Mouse (Mus musculus): ENCODE data around the gene Trpv3. TPM values are rescaled to one million over a fixed set of nuclear protein-coding genes. Genes with fewer than 3 reads are reported as not detected.

Trpv3 gene
- 0.08 and 0.09 TPM in 2 replicates for polyA plus RNA-seq (2015; fragmentation: Nextera tagmentation; extraction: Ambion mirVana)

GRCm38 (mm10) chr11:73267267-73267666, at the start of gene Trpv3:
Gene Trpv3, plus strand, starts transcription at chr11:73267388.
- Histone ChIP-seq H3K27ac (ENCODE audit: low read length) (no peak within 1 kb of the TSS), H3K36me3 (ENCODE audit: control insufficient read depth, insufficient read depth) (no peaks in the 10 kb centered on the region), H3K27me3 (ENCODE audit: control insufficient read depth, insufficient read depth, low read length) (no peaks in the 10 kb centered on the region; the same call in 1 of the 2 replicates), H3K4me3 (ENCODE audit: low read length) (no peak within 1 kb of the TSS), H3K4me2 (ENCODE audit: low read depth, low read length) (no peak within 1 kb of the TSS), H3K4me1 (ENCODE audit: control insufficient read depth, insufficient read depth, low read length) (no peaks in the 10 kb centered on the region), H3K9me3 (replicated peaks; ENCODE audit: control insufficient read depth, low read length) (no peaks in the 10 kb centered on the region), H3K9ac (ENCODE audit: low read length) (no peak within 1 kb of the TSS)
- ATAC-seq (replicated peaks; ENCODE audit: extremely low read depth, insufficient read depth, low FRiP score) = no peak
- WGBS = 72% methylated on average over 7 of the region's 7 CpGs

GRCm38 (mm10) chr11:73219671-73220070, 47.5 kb upstream of the Trpv3 start:
- H3K36me3 ChIP-seq (ENCODE audit: control insufficient read depth, insufficient read depth) = no peaks in the 10 kb centered on the region
- WGBS = 58% methylated on average over 2 of the region's 2 CpGs

DNA sequence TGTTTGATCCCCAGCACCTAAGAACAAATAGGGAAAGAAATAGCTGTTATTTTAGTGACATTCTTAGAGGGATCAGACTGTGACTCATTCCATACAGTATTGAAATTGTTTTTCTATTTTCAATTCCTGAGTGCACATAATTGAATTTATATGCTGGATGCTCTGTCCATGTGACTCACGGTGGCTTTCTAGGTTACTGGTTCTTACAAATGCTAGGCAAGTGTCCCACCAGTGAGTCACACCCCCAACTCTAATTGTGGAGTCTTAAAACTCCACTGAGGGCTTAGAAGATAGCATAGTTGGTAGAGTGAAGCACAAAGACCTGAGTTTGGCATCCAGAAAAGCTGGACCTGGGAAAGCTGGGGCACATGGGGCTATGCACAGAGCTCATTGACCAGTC, 46.5 kb upstream of the Trpv3 start:
- no peak for ATAC-seq (replicated peaks; ENCODE audit: extremely low read depth, insufficient read depth, low FRiP score)
- 88% methylated on average over 1 of the region's 1 CpGs for WGBS

More at GRCm38 (mm10) chr11:73219671-73220070, 47.5 kb upstream of the Trpv3 start:
- Histone ChIP-seq H3K4me3 (ENCODE audit: low read length) (no peak overlapping the region), H3K4me1 (ENCODE audit: control insufficient read depth, insufficient read depth, low read length) (no peaks in the 10 kb centered on the region), H3K27ac (ENCODE audit: low read length) (no peak overlapping the region), H3K9me3 (replicated peaks; ENCODE audit: control insufficient read depth, low read length) (no peaks in the 10 kb centered on the region), H3K9ac (ENCODE audit: low read length) (no peak overlapping the region), H3K4me2 (ENCODE audit: low read depth, low read length) (no peak overlapping the region), H3K27me3 (ENCODE audit: control insufficient read depth, insufficient read depth, low read length) (no peaks in the 10 kb centered on the region)
- ATAC-seq (replicated peaks; ENCODE audit: extremely low read depth, insufficient read depth, low FRiP score) = no peak

DNA sequence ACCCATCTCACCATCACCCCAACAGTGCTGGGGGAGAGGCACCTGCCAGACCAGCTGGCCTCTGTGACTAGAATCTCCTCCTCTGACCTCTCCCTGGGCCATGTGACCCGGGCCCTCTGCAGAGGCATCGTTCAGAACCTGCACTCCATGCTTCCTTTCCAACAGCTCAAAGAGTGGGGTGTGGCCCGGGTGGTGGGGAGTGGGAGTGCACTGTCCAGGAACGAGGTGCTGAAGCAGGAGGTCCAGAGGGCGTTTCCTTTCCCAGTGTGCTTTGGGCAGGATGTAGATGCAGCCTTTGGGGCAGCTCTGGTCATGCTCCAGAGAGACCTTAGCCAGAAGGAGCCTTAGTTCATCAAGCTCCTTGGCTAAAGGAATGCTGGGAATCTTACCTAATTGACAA, 44.3 kb upstream of the Trpv3 start:
- 34% methylated on average over 5 of the region's 5 CpGs for WGBS
- no peak overlapping the region for H3K4me2 ChIP-seq (ENCODE audit: low read depth, low read length)
- H3K4me1 ChIP-seq (ENCODE audit: control insufficient read depth, insufficient read depth, low read length) = no peaks in the 10 kb centered on the region
- no peaks in the 10 kb centered on the region for H3K9me3 ChIP-seq (replicated peaks; ENCODE audit: control insufficient read depth, low read length)
- no peak overlapping the region for H3K27ac ChIP-seq (ENCODE audit: low read length)
- ATAC-seq (replicated peaks; ENCODE audit: extremely low read depth, insufficient read depth, low FRiP score) = no peak
- no peak overlapping the region for H3K4me3 ChIP-seq (ENCODE audit: low read length)
- H3K36me3 ChIP-seq (ENCODE audit: control insufficient read depth, insufficient read depth) = no peaks in the 10 kb centered on the region
- no peaks in the 10 kb centered on the region for H3K27me3 ChIP-seq (ENCODE audit: control insufficient read depth, insufficient read depth, low read length)
- no peak overlapping the region for H3K9ac ChIP-seq (ENCODE audit: low read length)

More for the DNA sequence above, 46.5 kb upstream of the Trpv3 start:
- Histone ChIP-seq H3K36me3 (ENCODE audit: control insufficient read depth, insufficient read depth) (no peaks in the 10 kb centered on the region), H3K27me3 (ENCODE audit: control insufficient read depth, insufficient read depth, low read length) (no peaks in the 10 kb centered on the region), H3K27ac (ENCODE audit: low read length) (no peak overlapping the region), H3K4me2 (ENCODE audit: low read depth, low read length) (no peak overlapping the region), H3K9me3 (replicated peaks; ENCODE audit: control insufficient read depth, low read length) (no peaks in the 10 kb centered on the region), H3K9ac (ENCODE audit: low read length) (no peak overlapping the region), H3K4me3 (ENCODE audit: low read length) (no peak overlapping the region), H3K4me1 (ENCODE audit: control insufficient read depth, insufficient read depth, low read length) (no peaks in the 10 kb centered on the region)

GRCm38 (mm10) chr11:73223966-73224365, 43.2 kb upstream of the Trpv3 start:
- Histone ChIP-seq H3K27me3 (ENCODE audit: control insufficient read depth, insufficient read depth, low read length) (no peaks in the 10 kb centered on the region), H3K36me3 (ENCODE audit: control insufficient read depth, insufficient read depth) (no peaks in the 10 kb centered on the region), H3K4me3 (ENCODE audit: low read length) (no peak overlapping the region), H3K9ac (ENCODE audit: low read length) (no peak overlapping the region), H3K9me3 (replicated peaks; ENCODE audit: control insufficient read depth, low read length) (no peaks in the 10 kb centered on the region), H3K4me2 (ENCODE audit: low read depth, low read length) (no peak overlapping the region), H3K4me1 (ENCODE audit: control insufficient read depth, insufficient read depth, low read length) (no peaks in the 10 kb centered on the region), H3K27ac (ENCODE audit: low read length) (no peak overlapping the region)
- 65% methylated on average over 2 of the region's 2 CpGs for WGBS
- ATAC-seq (replicated peaks; ENCODE audit: extremely low read depth, insufficient read depth, low FRiP score) = no peak

DNA sequence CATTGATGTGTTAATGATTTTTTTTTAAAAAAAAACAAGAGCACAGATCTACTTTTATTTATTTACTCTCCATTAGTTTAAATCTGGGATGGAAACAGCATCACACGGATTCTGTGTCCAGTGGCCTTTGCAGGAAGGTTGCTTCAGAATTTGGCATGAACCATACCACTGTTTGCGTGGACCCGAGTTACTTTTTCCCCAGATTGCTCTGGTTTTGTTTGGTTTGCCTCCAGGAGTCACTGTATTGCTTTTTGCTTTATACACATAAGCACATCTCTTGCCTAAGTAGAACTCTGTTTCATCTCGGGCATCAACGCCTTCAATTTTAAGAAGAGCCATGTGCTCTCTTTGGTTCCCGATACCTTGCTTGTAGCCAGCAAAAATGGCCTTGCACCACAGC, 41.3 kb upstream of the Trpv3 start:
- no peaks in the 10 kb centered on the region for H3K27me3 ChIP-seq (ENCODE audit: control insufficient read depth, insufficient read depth, low read length)
- no peak overlapping the region for H3K4me2 ChIP-seq (ENCODE audit: low read depth, low read length)
- ATAC-seq (replicated peaks; ENCODE audit: extremely low read depth, insufficient read depth, low FRiP score) = no peak
- 85% methylated on average over 6 of the region's 6 CpGs for WGBS
- H3K4me1 ChIP-seq (ENCODE audit: control insufficient read depth, insufficient read depth, low read length) = no peaks in the 10 kb centered on the region
- no peak overlapping the region for H3K27ac ChIP-seq (ENCODE audit: low read length)
- no peaks in the 10 kb centered on the region for H3K36me3 ChIP-seq (ENCODE audit: control insufficient read depth, insufficient read depth)
- H3K9ac ChIP-seq (ENCODE audit: low read length) = no peak overlapping the region
- H3K9me3 ChIP-seq (replicated peaks; ENCODE audit: control insufficient read depth, low read length) = no peaks in the 10 kb centered on the region
- H3K4me3 ChIP-seq (ENCODE audit: low read length) = no peak overlapping the region

DNA sequence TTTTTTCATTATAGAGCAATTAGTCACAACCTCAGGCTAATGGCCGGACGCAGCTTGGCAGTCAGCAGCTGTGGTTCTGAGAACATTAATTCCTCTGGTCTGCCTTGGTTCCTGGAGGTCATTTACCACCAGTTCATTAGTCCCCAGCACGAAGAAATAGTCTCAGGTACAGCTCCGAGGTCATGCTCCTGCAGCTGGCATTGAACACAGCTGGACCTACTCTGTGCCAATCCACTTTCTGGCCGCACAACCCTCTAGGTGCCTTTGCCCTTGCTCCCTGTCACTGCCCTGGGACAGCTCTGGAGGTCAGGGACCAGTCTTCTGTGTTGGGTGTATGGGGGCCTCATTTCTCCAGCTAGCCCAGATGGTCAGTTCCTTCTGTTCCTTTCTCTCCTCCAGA, 38.3 kb upstream of the Trpv3 start:
- Histone ChIP-seq H3K27ac (ENCODE audit: low read length) (no peak overlapping the region), H3K36me3 (ENCODE audit: control insufficient read depth, insufficient read depth) (no peaks in the 10 kb centered on the region), H3K4me3 (ENCODE audit: low read length) (no peak overlapping the region), H3K9ac (ENCODE audit: low read length) (no peak overlapping the region), H3K4me2 (ENCODE audit: low read depth, low read length) (no peak overlapping the region), H3K27me3 (ENCODE audit: control insufficient read depth, insufficient read depth, low read length) (no peaks in the 10 kb centered on the region), H3K9me3 (replicated peaks; ENCODE audit: control insufficient read depth, low read length) (no peaks in the 10 kb centered on the region), H3K4me1 (ENCODE audit: control insufficient read depth, insufficient read depth, low read length) (no peaks in the 10 kb centered on the region)
- no peak for ATAC-seq (replicated peaks; ENCODE audit: extremely low read depth, insufficient read depth, low FRiP score)
- WGBS = 61% methylated on average over 5 of the region's 5 CpGs

GRCm38 (mm10) chr11:73230081-73230480, 37.1 kb upstream of the Trpv3 start:
- Histone ChIP-seq H3K4me1 (ENCODE audit: control insufficient read depth, insufficient read depth, low read length) (no peaks in the 10 kb centered on the region), H3K4me3 (ENCODE audit: low read length) (no peak overlapping the region), H3K27ac (ENCODE audit: low read length) (no peak overlapping the region), H3K9ac (ENCODE audit: low read length) (no peak overlapping the region), H3K9me3 (replicated peaks; ENCODE audit: control insufficient read depth, low read length) (no peaks in the 10 kb centered on the region), H3K4me2 (ENCODE audit: low read depth, low read length) (no peak overlapping the region), H3K36me3 (ENCODE audit: control insufficient read depth, insufficient read depth) (no peaks in the 10 kb centered on the region), H3K27me3 (ENCODE audit: control insufficient read depth, insufficient read depth, low read length) (no peaks in the 10 kb centered on the region)
- ATAC-seq (replicated peaks; ENCODE audit: extremely low read depth, insufficient read depth, low FRiP score) = no peak
- 75% methylated on average over 5 of the region's 5 CpGs for WGBS

- H3K4me3 ChIP-seq (ENCODE audit: low read length) = no peak overlapping the region
- H3K36me3 ChIP-seq (ENCODE audit: control insufficient read depth, insufficient read depth) = no peaks in the 10 kb centered on the region
- no peak overlapping the region for H3K4me2 ChIP-seq (ENCODE audit: low read depth, low read length)
- 50% methylated on average over 2 of the region's 2 CpGs for WGBS
- 0 out of 2 replicates have a peak, but pooled peaks cover 3% of the 10 kb centered on the region for H3K4me1 ChIP-seq (ENCODE audit: control insufficient read depth, insufficient read depth, low read length)
- no peaks in the 10 kb centered on the region for H3K27me3 ChIP-seq (ENCODE audit: control insufficient read depth, insufficient read depth, low read length)
- no peaks in the 10 kb centered on the region for H3K9me3 ChIP-seq (replicated peaks; ENCODE audit: control insufficient read depth, low read length)
- no peak overlapping the region for H3K9ac ChIP-seq (ENCODE audit: low read length)
- no peak for ATAC-seq (replicated peaks; ENCODE audit: extremely low read depth, insufficient read depth, low FRiP score)
- no peak overlapping the region for H3K27ac ChIP-seq (ENCODE audit: low read length)
Observed at GRCm38 (mm10) chr11:73232513-73232912, 34.7 kb upstream of the Trpv3 start.
